Mouse (Mus musculus) frontal cortex, postnatal 25 days (tissue): ENCODE measurements at regions not wholly inside any gene's neighbourhood (a gene's known extent, or its start where the extent isn't known, plus 50 kb on each side); places are given as distances from the start of the nearest gene placed in this dataset.

Experiments used
- DNase-seq, 2 experiments: peaks; one replicate each; pipeline ENCODE4 v3.0.0; 2022; ENCODE audit warnings: low spot score in 2 of 2

DNA sequence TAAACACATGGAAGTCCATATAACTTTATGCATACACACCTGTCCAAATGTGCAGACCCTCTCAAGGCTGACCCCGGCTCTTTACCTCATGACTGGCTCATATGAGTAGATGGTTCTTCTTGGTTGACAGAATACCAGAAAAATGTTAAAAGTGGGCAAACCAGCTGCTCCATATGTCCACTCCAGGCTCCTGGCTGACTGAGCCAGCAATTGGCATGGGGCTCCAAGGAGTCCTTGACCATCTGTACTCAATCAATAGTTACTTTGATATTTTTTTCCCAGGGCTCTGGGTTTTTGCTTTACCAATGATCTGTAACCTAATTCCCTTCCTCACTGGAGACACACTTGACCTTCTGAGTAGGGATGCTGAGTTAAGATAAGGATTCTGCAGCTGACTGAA, 345.5 kb downstream of the Ccser2 start:
- no peak for DNase-seq

DNA sequence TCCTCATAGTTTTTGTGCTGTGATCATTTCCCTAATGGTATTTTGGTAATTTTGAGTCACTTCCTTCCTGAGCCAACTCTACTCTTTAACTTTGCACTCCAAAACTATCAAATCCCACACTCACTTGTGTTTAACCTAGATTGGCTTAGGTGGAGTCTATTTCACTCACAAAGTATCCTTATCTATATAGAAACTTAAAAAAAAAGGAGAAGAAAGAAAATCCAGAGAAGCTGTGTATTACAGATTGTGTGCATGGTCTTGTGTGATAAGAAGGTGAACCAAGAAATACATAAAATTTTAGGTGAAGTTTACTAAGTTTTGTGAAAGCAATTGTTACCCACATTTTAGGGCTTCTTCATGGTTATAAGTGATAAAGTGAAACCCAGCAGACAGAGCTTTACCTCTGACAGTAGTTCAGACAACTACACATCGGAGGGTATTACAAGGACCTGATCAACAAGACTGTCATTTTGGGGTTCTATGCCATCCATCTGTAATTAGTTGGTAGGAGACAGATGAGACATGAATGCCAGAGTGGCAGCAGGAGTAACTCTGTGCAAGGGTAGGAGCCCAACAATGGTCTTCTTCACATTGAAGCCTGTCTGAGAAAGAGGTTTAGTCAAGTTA, 350.0 kb downstream of the Ccser2 start:
- no peak for DNase-seq

DNA sequence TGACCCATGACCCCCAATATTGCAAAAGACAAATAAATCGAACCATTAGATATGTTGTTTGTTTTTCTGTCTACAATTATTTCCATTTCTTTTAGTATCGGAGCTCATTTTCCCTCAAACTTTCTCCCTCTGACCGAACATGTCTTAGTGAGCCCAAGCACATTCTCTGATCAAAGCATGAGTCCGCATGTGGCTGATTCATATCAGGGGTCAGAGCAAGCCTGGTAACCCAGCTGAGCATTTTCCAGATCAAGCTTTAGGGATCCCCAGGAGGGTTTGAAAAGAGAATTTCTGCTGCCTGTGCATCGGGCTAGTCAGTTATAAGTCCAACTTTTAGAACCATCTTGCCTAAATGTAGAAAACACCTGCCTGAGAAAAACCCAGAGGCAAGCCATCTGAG, 350.6 kb downstream of the Ccser2 start:
- DNase-seq = no peak

DNA sequence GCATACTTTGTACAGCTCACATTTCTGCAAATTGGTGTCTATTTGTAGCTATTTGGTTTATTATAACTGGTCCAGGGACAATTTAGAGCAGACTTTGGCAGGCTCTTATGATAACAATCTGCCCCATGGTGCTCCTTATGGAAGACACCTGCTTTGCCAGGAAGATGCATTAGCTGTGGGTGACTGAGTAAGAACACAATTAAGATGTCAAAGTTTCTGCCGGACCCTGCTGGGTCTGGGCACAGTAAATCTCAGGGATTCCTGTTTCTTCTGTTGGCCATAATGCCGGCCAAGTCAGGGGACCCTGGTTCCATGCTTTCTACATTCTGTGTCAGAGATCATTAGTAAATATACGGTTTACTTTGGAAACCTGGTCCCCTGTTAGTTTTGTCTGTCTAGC, 353.7 kb downstream of the Ccser2 start:
- DNase-seq = no peak

DNA sequence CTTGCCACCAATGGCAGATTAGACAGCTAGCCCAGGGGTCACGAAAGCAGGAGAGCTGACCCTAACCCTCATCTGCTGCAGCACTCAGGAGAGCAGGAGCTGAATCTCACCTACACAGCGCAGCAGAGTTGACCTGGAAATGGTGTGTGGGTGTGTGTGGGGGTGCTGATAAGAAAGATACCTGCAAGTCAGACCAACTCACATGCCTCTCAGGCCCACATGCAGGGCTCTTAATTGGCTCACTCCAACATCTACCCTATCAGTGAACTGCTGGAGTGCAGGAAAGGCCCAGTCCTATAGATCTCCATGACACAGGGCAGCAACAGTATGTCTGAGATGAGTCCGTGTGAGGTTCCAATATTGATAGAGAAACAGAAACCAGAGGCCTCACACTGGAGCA, 355.7 kb downstream of the Ccser2 start:
- no peak for DNase-seq

GRCm38 (mm10) chr14:36584065-36584635, 384.4 kb downstream of the Ccser2 start:
- no peak for DNase-seq

DNA sequence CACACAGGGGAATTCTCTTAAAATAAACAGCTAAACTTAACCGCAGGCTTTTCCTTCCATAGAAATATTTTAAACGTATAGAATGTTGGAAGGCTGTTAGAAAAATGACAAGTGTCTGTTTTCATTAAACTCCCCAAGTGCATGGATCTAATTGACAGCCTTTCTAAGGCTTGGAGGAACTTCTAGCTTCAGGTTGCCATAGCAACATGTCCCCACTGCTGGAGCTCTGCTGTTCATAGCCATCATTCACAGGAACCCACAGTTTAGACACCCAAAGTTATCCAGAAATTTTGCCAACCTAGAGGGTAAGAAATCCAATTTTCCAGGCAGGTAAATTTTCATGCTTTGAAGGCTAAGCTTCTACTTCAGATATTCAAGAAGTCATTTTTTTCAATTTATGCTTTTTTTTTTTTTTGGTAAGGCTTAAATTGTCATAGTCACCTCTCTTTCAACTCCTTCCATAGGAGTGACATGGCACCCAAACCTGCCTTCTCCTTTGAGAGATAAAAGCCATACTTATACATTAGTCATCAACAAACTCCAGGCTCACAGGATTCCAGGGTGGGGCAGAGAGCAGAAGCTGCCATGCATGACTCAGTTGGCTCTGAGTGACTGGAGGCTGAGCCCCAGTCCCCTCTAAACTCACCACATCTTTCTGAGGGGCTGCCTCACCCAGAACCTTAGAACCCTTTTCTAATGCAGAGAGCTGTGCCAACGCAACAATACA, 385.1 kb downstream of the Ccser2 start:
- DNase-seq = no peak

DNA sequence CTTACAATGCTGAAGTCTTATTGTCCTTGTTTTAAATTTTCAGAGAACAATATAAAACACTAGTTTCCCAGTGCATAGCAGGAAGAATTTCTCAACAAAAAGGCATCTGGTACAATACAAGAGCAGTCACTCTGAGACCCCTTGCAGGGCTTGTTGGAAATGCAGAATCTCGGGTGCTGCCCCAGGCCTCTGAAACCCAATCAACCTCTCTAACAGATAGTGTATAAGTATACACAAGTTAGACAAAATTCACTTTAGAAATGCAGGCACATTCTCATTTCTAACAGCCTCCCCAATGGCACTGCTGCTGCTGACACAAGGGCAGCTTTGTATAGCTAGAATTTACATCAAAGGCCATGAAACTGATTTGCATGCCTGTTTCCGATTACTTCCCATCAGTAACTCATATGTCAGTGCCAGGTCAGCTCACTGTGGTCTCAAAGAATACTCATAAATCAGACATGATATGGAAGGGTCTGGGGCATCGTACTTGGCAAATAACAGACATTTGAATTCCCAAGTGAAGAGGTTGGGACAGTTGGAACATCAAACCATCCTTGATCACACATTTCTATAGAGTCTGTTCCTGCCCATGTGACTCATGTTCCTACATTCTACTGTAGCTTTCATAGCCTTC, 405.2 kb downstream of the Ccser2 start:
- DNase-seq = no peak

GRCm38 (mm10) chr14:36537402-36537801, 431.2 kb downstream of the Ccser2 start:
- no peak for DNase-seq

DNA sequence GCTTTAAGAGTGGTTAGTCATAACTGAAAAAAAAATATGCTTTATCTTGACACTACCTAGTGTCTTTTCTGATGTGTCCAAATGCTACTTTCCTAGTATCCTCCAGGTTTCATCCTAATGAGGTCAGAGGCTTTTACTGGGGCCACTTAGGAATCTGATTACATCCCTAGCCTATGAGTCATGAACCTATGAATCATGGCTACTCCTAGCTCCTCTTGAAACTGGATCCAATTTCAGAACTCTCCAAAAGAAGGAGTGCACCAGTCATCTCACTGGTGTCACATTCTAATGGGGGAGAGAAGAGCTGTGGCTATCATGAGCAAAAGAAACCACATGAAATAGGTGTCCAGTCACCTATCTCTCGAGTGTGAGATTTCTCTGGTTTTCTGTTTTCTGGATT, 432.6 kb downstream of the 4930474N05Rik start:
- DNase-seq = no peak

- peak; percentile 10 to 39 for DNase-seq
Measured at GRCm38 (mm10) chr14:36525591-36526037, 430.9 kb downstream of the 4930474N05Rik start.

GRCm38 (mm10) chr14:36502076-36502994, 407.6 kb downstream of the 4930474N05Rik start:
- no peak for DNase-seq

GRCm38 (mm10) chr14:36499323-36499722, 404.6 kb downstream of the 4930474N05Rik start:
- DNase-seq = no peak

- no peak for DNase-seq
Measured at GRCm38 (mm10) chr14:36485499-36485898, 390.8 kb downstream of the 4930474N05Rik start.

DNA sequence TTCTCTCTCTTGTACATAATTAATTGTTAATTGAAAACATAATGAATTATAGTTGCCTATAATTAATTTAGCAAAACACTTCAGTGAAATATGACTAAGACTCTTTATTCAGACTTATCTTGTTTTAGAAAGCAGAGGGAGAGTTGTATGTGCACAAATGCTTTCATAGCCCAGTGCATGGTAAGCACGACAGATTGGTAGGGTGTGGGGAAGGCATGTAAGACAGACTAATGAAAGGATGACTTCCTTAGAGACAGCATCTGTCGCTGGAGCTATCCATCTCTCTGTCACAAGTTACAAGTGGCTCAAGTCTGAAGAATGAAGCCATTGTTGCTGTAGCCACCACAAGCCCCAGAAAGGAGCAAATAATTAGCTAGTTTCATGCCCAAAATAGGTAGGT, 376.9 kb downstream of the 4930474N05Rik start:
- no peak for DNase-seq

- DNase-seq = no peak
Measured at GRCm38 (mm10) chr14:36470362-36470761, 375.6 kb downstream of the 4930474N05Rik start.

- no peak for DNase-seq
Measured at GRCm38 (mm10) chr14:36453049-36453448, 358.3 kb downstream of the 4930474N05Rik start.

- DNase-seq = no peak
Measured at GRCm38 (mm10) chr14:36450126-36450525, 355.4 kb downstream of the 4930474N05Rik start.

DNA sequence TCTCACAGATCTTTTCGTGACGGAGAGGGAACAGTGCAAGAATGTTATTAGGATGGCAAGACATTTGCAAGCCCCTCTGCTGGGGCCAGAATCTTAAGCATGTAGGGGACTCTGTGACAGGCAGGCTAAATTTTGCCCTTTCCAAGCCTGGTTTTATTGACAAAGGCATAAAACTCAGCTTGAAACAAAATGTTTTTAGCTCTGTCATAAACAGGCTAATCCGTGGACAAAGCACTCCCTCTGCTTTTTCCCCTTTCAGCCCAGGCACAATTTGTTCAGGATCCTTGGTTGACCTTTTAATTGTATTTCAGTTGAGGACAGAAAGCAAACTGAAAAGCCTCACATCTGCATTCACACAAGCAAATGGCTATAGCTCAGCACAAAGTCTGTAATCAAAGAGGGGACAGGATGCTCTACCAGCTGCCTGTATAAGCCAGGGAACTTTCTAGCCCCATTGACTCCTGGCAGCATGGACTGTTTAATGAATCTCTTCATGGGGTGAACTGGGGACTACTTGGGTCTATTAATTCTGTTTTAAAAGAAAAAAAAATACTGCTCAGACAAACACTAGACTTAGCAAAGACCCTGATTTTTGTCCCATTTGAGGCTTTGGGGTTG, 320.0 kb downstream of the 4930474N05Rik start:
- no peak for DNase-seq

- no peak for DNase-seq
Measured at GRCm38 (mm10) chr14:36414180-36414579, 319.5 kb downstream of the 4930474N05Rik start.
